Mouse (Mus musculus): ENCODE measurements around the gene Mfn2.

GRCm38 (mm10) chr4:147937021-147937420 is 32.5 kb upstream of the Mfn2 start:
- TF ChIP-seq CTCF (IDR thresholded peaks at IDR 0.05; ENCODE audit: low read depth) (no peak), EP300 (IDR thresholded peaks at IDR 0.05; ENCODE audit: low read depth) (no peak)
